Mouse (Mus musculus) kidney, adult 10 weeks (tissue): ENCODE measurements around the gene Tspan31. TPM values are rescaled to one million over a fixed set of nuclear protein-coding genes. Genes with fewer than 3 reads are reported as not detected.

Experiments
- polyA plus RNA-seq: library from polyadenylated mRNA; stranded (reverse); fragments of 350-450 nt; fragmentation: Illumina TruSeq; extraction: RNeasy Lipid Tissue Mini Kit (QIAGEN cat#74804); gene quantifications from one replicate; pipeline ENCODE4 v1.2.3, GENCODE M21; 2014; ENCODE audit warnings: low read depth, low replicate concordance

The Tspan31 gene
- polyA plus RNA-seq = 73.7 TPM

GRCm38 (mm10) chr10:127070190-127071121, at the start of gene Tspan31:
TSS of gene Tspan31 (minus strand) at chr10:127070264.

GRCm38 (mm10) chr10:127075080-127075479, 5.0 kb upstream of the Tspan31 start, which contains the start of gene Agap2:
TSS of gene Agap2 (plus strand) at chr10:127075284.

DNA sequence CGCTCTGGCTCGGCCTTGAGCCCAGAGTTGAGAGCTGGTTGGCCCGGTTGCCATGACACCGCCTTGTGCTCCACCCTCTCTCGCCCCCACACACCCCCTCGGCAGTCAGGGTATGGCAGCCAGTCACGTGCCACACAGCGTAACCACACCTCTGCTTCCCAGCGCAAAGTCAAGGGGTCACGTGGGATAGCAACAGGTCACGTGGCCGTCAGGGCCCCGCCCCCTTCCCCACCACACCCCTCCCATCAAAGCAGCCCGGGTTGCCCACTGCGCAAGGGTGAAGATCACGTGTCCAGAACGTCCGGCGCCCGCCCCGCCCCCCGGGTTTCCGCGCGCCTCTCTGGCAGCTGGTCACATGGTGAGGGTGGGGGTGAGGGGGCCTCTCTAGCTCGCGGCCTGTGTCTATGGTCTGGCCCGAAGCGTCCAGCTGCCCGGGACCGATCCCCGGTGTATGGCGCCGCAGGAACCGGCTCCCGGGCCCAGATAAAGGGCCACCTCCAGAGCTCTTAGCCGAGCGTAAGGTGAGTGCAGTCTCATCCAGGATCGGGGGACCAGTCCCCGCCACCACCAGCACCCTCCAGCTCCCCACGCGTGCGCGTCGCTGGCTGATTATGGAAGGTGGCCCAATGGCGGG, 6.7 kb downstream of the Tspan31 start, which contains the start of gene Cdk4:
Gene Cdk4 (plus strand): TSS at position 296 of the 634 bp plus-strand sequence.

DNA sequence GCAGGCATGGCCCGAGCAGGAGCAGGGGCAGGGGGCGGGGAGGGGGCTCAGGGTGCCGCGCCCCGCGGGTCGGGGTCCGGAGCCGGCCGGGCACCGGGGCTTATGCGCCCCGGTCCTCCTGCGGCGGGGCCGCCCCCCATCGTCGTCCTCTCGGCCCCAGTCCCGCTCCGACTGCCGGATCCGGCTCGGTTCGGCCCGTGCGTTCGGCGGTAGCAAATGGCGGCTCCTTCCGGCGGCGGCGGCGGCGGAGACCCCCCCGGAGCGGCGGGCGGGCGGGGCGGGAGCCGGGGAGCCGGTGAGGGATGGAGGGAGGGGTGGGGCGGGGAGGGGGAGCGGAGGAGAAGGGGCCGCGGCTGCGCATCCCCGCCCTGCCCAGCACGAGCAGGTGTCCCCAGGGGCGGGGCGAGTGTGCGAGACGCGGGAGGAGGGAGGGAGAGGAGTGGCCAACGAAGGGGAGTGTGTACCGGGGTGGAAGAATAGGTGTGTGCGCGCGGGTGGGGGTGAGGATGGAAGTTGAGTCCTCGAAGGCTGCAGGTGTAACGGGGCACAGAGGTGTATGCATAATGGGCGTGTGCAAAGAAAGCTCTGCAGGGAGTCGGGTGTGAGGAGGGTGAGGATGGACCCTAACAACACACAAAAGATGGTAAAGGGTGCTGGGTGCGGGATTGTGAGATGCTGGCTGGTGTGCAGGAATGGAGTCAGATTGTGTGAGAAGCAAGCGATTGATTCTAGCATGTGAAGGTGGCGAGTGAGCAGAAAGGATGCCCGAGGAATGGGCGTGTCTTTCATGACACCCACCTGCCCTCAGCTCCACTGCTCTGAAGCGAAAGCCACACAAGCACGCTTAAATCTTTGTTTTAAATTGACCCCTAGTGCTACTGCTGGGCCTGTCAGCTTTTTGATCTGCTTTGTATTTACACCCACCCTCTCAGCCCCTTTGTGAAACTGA, 9.8 kb downstream of the Tspan31 start, which contains the start of gene March9:
Gene March9 (minus strand): TSS at position 217 of the 949 bp plus-strand sequence.

GRCm38 (mm10) chr10:127047954-127048353, 22.1 kb downstream of the Tspan31 start, which contains the start of gene Cyp27b1:
TSS of gene Cyp27b1 (plus strand) at chr10:127048250.

DNA sequence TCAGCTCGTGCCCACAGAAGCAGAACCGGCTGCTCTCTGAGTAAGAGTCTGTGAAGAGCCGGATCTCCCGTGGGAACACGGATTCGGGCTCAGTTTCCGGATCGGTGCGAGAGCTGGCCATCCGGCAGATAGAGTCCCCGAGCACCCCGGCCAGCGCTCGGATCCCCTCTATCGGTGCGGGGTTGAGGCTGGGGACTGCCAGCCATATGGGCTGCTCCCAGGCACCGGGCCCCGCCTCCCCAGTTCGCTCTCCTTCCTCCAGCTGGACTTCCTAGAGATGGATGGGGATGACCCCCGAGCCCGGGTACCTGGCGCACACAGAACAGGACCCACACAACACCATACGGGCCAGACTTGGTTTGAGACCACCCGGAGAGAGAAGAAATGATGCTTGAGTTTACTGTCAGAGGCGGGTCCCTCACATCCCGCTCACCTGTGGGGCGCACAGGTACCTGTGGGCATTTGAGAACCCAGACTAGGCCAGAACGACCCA, 28.7 kb downstream of the Tspan31 start, which contains the start of the genes Mettl1 and Eef1akmt3:
Gene Mettl1 (plus strand): TSS at position 141 of the 493 bp plus-strand sequence.
Gene Eef1akmt3 (minus strand): TSS at position 240 of the 493 bp plus-strand sequence.

GRCm38 (mm10) chr10:127030336-127031296, 39.4 kb downstream of the Tspan31 start, which contains the start of gene Tsfm:
TSS of gene Tsfm (minus strand) at chr10:127030840.

Other genes starting within 250 kb of the Tspan31 start
- gene Atp23, start 168.9 kb downstream of the Tspan31 start, polyA plus RNA-seq = 3.0 TPM
- 24.8 TPM for gene Ctdsp2, start 91.5 kb downstream of the Tspan31 start, polyA plus RNA-seq
- not detected for gene Avil, start 69.6 kb downstream of the Tspan31 start, polyA plus RNA-seq
- 15.5 TPM for gene Tsfm, start 39.4 kb downstream of the Tspan31 start, polyA plus RNA-seq
- 4.1 TPM for gene Mettl1, start 28.9 kb downstream of the Tspan31 start, polyA plus RNA-seq
- 1.5 TPM for gene Eef1akmt3, start 28.8 kb downstream of the Tspan31 start, polyA plus RNA-seq
- 0.61 TPM for gene Cyp27b1, start 22.0 kb downstream of the Tspan31 start, polyA plus RNA-seq
- 2.1 TPM for gene March9, start 10.1 kb downstream of the Tspan31 start, polyA plus RNA-seq
- 13.5 TPM for gene Cdk4, start 6.7 kb downstream of the Tspan31 start, polyA plus RNA-seq
- gene Agap2, start 5.0 kb upstream of the Tspan31 start, polyA plus RNA-seq = not detected
- 9.4 TPM for gene Os9, start 50.9 kb upstream of the Tspan31 start, polyA plus RNA-seq
- gene B4galnt1, start 95.0 kb upstream of the Tspan31 start, polyA plus RNA-seq = 0.73 TPM
- 0.16 TPM for gene Slc26a10, start 110.4 kb upstream of the Tspan31 start, polyA plus RNA-seq
- gene Arhgef25, start 119.8 kb upstream of the Tspan31 start, polyA plus RNA-seq = 2.4 TPM
- gene Dtx3, start 125.5 kb upstream of the Tspan31 start, polyA plus RNA-seq = 3.6 TPM
- 46.3 TPM for gene Pip4k2c, start 141.3 kb upstream of the Tspan31 start, polyA plus RNA-seq
- 0.16 TPM for gene Kif5a, start 193.1 kb upstream of the Tspan31 start, polyA plus RNA-seq
- gene Dctn2, start 196.1 kb upstream of the Tspan31 start, polyA plus RNA-seq = 18.1 TPM
- 1.0 TPM for gene Mbd6, start 218.8 kb upstream of the Tspan31 start, polyA plus RNA-seq
- 7.0 TPM for gene Mars, start 241.5 kb upstream of the Tspan31 start, polyA plus RNA-seq